Mouse (Mus musculus): ENCODE measurements around the gene Pla2g7. TPM values are rescaled to one million over a fixed set of nuclear protein-coding genes. Genes with fewer than 3 reads are reported as not detected.

Gene Pla2g7
- polyA plus RNA-seq, 1 experiment from 2014 or later: 8.4 TPM

DNA sequence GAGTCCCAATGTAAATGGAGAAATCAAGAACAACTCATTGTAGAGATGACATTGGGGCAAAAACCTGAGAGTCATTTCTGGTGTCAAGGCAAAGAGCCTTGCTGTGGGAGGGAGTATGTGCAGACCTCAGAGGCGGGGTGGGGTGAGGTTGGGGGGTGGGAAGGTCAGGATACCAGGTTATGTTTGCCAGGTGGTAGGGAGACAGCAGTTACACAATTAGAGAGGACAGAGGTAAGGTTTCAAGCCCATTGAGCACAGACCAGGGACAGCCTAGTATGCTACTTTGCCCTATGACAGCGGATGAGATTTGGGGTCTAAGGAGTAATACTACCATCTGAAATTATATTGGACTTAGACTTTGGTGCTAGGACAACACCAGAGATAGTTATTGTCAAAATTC lies 19.4 kb downstream of the Pla2g7 start:
- no peak for ATAC-seq (ENCODE audit: insufficient number of reproducible peaks, insufficient read depth, low FRiP score, low TSS enrichment, low read depth)
- Histone ChIP-seq H3K9ac (no peak overlapping the region), H3K4me3 (no peak overlapping the region), H3K27me3 (no peaks in the 10 kb centered on the region), H3K4me2 (no peak overlapping the region), H3K27ac (no peak overlapping the region), H3K4me1 (no peaks in the 10 kb centered on the region), H3K9me3 (no peaks in the 10 kb centered on the region), H3K36me3 (no peaks in the 10 kb centered on the region)
- WGBS: 88% methylated on average over 2 of the region's 2 CpGs

DNA sequence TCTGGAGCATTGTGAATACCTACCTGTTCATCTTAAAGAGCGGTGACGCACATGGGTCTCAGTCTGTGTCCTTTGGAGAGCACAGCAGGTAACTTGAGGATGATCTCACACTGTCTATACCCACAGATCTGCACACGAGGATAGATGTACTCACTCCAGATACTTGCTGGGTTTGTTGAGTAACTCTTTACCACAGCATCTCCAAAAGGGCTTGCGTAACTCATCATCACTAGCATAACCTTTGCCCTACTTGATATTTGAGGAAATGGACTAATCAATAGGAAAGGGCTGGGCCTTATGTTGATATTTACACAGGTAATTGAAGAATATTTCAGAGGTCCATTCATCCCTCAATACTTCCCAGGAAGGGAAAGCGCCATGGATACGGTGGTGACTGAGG lies 21.9 kb downstream of the Pla2g7 start:
- Histone ChIP-seq H3K4me1 (no peaks in the 10 kb centered on the region), H3K27ac (no peak overlapping the region), H3K4me2 (no peak overlapping the region), H3K9ac (no peak overlapping the region), H3K4me3 (no peak overlapping the region), H3K36me3 (no peaks in the 10 kb centered on the region), H3K27me3 (no peaks in the 10 kb centered on the region), H3K9me3 (no peaks in the 10 kb centered on the region)
- 93% methylated on average over 6 of the region's 6 CpGs for WGBS
- ATAC-seq (ENCODE audit: insufficient number of reproducible peaks, insufficient read depth, low FRiP score, low TSS enrichment, low read depth): no peak

DNA sequence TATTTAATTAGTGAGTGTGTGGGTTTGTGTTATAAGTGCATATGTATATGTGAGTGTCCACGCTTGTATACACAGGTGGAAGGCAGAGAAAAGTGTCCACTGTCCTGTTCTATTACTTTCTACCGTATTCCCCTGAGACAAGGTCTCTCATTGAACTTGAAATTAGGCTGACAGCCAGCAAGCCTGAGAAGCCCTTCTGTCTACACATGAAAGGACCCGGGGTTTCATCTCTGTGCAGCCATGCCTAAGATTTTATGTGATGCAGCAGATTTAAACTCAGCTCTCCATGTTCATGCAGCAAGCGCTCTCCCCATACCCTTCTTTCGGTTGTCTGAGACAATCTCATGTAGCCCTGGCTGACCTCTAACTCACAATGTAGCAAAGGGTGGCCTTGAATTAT lies 22.6 kb downstream of the Pla2g7 start:
- Histone ChIP-seq H3K4me2 (no peak overlapping the region), H3K27me3 (no peaks in the 10 kb centered on the region), H3K4me1 (no peaks in the 10 kb centered on the region), H3K27ac (no peak overlapping the region), H3K4me3 (no peak overlapping the region), H3K9ac (no peak overlapping the region), H3K9me3 (no peaks in the 10 kb centered on the region), H3K36me3 (no peaks in the 10 kb centered on the region)
- WGBS: 89% methylated on average over 5 of the region's 5 CpGs
- ATAC-seq (ENCODE audit: insufficient number of reproducible peaks, insufficient read depth, low FRiP score, low TSS enrichment, low read depth): no peak

DNA sequence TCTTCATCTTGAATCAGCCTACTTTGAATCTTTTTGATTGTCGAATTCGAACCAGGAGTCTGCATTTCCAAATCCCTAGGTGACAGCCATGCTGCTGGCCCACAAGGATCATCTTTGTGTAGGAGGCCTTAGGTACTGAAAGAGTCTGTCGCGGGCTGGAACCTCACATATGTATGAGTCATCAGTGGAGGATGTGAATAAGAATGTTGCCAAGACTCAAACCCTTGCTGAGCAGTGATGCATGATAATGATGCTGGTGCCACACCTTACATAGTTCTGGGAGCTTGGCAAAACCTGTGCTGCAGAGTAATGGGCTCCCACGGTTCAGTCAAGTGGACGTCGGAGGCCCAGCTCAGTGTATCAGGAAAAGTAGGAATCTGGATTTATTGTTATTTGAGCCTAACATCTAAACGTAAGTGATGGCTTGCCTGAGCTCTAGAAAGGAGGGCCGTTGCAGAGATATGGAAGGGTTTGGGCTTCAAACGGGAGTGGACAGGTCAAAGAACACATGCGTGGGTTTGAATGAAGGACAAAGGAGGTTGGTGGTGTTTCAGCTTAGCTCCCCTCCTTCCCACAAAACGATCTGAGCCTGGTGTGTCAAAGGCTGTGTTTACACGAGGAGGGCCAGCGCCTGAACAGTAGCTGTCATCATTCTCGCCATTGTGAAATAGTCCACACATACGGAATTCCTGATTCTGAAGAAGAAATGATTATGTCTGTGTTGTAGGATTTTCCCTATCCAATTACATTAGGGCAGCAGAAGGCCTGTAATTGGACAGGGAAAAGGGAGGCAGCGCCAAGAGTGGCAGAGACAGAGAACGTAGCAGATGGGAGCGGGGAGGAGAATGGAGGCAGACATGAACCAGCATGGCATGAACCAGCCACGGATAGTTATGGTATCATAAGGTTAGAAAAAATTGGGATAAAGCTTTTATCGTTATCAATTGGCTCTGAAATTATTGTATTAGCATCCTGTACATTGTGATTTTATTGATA lies 24.7 kb downstream of the Pla2g7 start:
- Histone ChIP-seq H3K36me3 (no peaks in the 10 kb centered on the region), H3K27ac (no peak overlapping the region), H3K9me3 (peaks cover 4% of the 10 kb centered on the region; the same call in 1 of the 2 replicates), H3K4me1 (no peaks in the 10 kb centered on the region), H3K4me2 (no peak overlapping the region), H3K4me3 (no peak overlapping the region), H3K27me3 (no peaks in the 10 kb centered on the region), H3K9ac (no peak overlapping the region)
- no peak for ATAC-seq (ENCODE audit: insufficient number of reproducible peaks, insufficient read depth, low FRiP score, low TSS enrichment, low read depth)
- WGBS: 88% methylated on average over 21 of the region's 21 CpGs

DNA sequence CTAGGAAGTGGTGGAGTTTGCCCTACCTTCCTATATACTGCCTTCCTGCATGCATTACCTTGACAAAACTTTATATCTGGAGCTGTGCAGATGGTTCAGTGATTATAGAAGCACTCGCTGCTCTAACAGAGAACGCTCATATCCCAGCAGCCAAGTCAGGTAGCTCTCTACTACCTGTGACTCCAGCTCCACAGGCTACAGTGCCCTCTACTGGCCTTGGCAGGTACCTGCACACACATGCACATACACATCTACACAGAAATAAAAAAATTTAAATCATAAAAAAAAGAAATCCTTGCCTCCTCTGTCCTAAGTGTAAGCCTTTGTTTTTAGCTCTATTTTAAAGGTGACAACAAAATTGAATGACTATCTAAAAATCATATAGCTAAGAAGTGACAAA lies 29.8 kb downstream of the Pla2g7 start:
- H3K4me2 ChIP-seq: no peak overlapping the region
- no peaks in the 10 kb centered on the region for H3K27me3 ChIP-seq
- WGBS: 91% methylated on average over 2 of the region's 2 CpGs
- no peaks in the 10 kb centered on the region for H3K4me1 ChIP-seq
- H3K36me3 ChIP-seq: no peaks in the 10 kb centered on the region
- no peak for ATAC-seq (ENCODE audit: insufficient number of reproducible peaks, insufficient read depth, low FRiP score, low TSS enrichment, low read depth)
- no peak overlapping the region for H3K9ac ChIP-seq
- no peak overlapping the region for H3K4me3 ChIP-seq
- peaks cover 6% of the 10 kb centered on the region; the same call in 1 of the 2 replicates for H3K9me3 ChIP-seq
- H3K27ac ChIP-seq: no peak overlapping the region

DNA sequence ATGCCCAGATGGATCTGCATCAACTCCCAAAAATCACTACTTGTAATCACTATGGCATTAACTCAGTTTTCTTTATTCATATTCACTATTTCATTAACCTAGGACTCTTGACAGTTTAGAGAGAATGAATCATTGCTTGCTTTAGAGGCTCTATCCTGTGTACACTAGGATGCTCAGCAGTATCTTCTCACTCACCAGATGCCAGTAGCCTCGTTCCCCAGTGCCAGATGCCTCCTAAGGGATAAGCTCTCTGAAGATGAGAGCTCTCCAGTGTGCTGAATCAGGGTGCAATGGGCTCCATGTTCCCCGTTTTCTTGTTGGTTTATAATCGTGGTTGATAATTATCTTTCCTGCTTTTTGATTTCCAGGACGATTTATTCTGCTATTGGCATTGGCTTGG lies 30.8 kb downstream of the Pla2g7 start:
- ATAC-seq (ENCODE audit: insufficient number of reproducible peaks, insufficient read depth, low FRiP score, low TSS enrichment, low read depth): no peak
- WGBS: 65% methylated on average over 4 of the region's 4 CpGs
- no peak overlapping the region for H3K27ac ChIP-seq

DNA sequence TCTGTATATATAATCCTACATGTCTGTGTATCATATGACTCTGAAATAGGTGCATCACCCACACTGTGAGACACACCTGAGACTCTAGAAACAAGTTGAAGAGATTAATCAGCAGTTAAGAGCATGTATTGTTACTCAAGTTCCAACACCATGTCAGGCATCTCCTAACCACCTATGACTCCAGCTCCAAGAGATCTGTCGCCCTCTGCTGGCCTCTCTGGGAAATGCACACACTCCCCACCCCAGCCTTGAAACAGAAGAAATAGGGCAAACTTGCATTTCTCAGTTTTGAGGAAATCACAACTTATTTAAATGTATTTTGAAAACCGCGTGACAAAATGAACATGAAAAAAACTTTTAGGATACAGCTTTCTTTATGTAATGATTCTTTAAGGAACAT lies 38.8 kb downstream of the Pla2g7 start:
- no peaks in the 10 kb centered on the region for H3K36me3 ChIP-seq
- WGBS: 12% methylated on average over 3 of the region's 3 CpGs
- no peak overlapping the region for H3K4me2 ChIP-seq
- H3K27me3 ChIP-seq: no peaks in the 10 kb centered on the region
- ATAC-seq (ENCODE audit: insufficient number of reproducible peaks, insufficient read depth, low FRiP score, low TSS enrichment, low read depth): no peak
- H3K4me3 ChIP-seq: no peak overlapping the region
- no peaks in the 10 kb centered on the region for H3K4me1 ChIP-seq
- H3K9me3 ChIP-seq: no peaks in the 10 kb centered on the region
- H3K27ac ChIP-seq: no peak overlapping the region
- no peak overlapping the region for H3K9ac ChIP-seq

More for the DNA sequence above, 30.8 kb downstream of the Pla2g7 start:
- H3K4me1 ChIP-seq: no peaks in the 10 kb centered on the region
- H3K9me3 ChIP-seq: peaks cover 6% of the 10 kb centered on the region; the same call in 1 of the 2 replicates
- no peaks in the 10 kb centered on the region for H3K36me3 ChIP-seq
- no peak overlapping the region for H3K4me2 ChIP-seq
- H3K27me3 ChIP-seq: no peaks in the 10 kb centered on the region
- H3K4me3 ChIP-seq: no peak overlapping the region
- H3K9ac ChIP-seq: no peak overlapping the region

DNA sequence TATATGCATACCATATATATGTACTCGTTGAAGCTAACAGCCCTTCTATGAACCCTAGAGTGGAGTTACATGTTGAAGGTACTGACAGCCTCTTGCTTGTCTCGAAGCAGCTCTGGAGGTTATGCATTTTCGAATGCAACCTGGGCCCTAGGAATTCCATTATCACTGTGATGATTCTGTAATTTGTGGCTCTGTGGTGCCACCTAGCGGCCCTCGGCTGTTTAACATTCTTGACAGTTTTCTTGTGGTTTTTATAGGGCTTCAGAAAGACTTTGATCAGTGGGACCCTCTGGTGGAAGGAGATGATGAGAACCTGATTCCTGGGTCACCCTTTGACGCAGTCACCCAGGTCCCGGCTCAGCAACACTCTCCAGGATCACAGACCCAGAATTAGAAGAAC lies 43.7 kb downstream of the Pla2g7 start:
- Histone ChIP-seq H3K36me3 (no peaks in the 10 kb centered on the region), H3K27ac (no peak overlapping the region), H3K4me1 (no peaks in the 10 kb centered on the region), H3K4me2 (no peak overlapping the region), H3K4me3 (no peak overlapping the region), H3K9me3 (no peaks in the 10 kb centered on the region), H3K27me3 (no peaks in the 10 kb centered on the region), H3K9ac (no peak overlapping the region)
- WGBS: 16% methylated on average over 7 of the region's 7 CpGs
- ATAC-seq (ENCODE audit: insufficient number of reproducible peaks, insufficient read depth, low FRiP score, low TSS enrichment, low read depth): no peak

DNA sequence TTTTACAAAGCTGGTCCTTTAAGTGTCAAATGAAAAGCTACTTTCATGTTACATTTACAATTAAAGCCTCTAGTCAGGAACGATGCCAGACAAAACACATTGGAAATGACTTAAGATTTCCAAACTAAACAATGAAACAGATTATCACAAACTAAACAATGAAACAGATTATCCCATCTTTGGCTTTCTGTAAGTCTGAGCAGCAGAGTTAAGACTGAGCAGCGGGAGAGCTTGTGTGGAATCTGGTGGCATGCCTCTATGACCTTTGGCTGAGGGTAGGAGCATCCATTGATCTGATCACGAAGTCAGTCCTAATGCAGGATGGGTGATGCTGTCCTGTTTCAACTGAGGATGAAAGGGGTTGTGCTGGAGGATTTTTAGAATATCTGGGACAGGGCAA lies 44.3 kb downstream of the Pla2g7 start:
- no peak overlapping the region for H3K4me3 ChIP-seq
- H3K4me2 ChIP-seq: no peak overlapping the region
- no peaks in the 10 kb centered on the region for H3K36me3 ChIP-seq
- WGBS: 69% methylated on average over 3 of the region's 3 CpGs
- no peak overlapping the region for H3K9ac ChIP-seq
- H3K9me3 ChIP-seq: no peaks in the 10 kb centered on the region
- no peaks in the 10 kb centered on the region for H3K4me1 ChIP-seq
- no peaks in the 10 kb centered on the region for H3K27me3 ChIP-seq
- ATAC-seq (ENCODE audit: insufficient number of reproducible peaks, insufficient read depth, low FRiP score, low TSS enrichment, low read depth): no peak
- no peak overlapping the region for H3K27ac ChIP-seq

DNA sequence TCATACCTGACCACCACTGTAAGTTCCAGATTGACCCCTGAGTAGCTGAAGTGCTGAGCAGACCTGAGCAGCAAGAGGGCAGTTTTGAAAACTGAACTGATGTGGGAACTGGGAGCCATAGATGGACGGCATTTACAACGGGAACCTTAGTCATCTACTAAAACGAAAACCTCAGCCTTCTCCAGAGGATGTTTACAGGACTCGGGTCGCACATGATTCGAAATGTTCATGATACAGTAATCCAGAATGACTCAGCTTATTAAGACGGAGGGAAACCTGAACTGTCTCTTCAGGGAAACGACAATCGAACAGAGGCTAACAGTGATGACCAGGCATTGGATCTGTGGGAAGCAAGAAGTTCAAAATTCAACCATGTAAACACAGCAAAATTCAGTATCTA lies 51.3 kb downstream of the Pla2g7 start:
- no peaks in the 10 kb centered on the region for H3K4me1 ChIP-seq
- no peaks in the 10 kb centered on the region for H3K27me3 ChIP-seq
- H3K9ac ChIP-seq: no peak overlapping the region
- no peaks in the 10 kb centered on the region for H3K36me3 ChIP-seq
- no peak for ATAC-seq (ENCODE audit: insufficient number of reproducible peaks, insufficient read depth, low FRiP score, low TSS enrichment, low read depth)
- 83% methylated on average over 9 of the region's 9 CpGs for whole genome bisulfite sequencing
- no peak overlapping the region for H3K4me2 ChIP-seq
- no peak overlapping the region for H3K4me3 ChIP-seq
- H3K9me3 ChIP-seq: no peaks in the 10 kb centered on the region
- no peak overlapping the region for H3K27ac ChIP-seq

DNA sequence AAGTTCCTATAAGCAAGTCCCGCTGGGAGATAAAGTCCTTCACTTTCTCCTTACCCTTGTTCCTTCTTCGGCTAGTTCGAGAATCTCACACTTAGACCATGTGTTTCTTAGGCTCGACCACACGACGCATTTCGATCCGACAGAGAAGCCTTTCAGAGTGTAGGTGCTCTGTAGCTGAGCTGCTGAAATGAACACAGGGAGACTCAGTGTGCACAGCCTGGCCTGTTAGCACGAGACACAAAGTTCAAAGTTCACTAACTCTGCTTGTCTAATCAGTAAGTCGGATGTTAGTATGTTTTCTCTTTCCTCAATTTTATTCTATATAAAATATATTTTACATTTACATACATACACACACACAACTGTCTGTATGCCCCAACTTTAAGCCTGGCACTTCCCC lies 54.2 kb downstream of the Pla2g7 start:
- Histone ChIP-seq H3K27me3 (peaks cover 3% of the 10 kb centered on the region), H3K9me3 (no peaks in the 10 kb centered on the region; the same call in 1 of the 2 replicates), H3K4me1 (no peaks in the 10 kb centered on the region), H3K27ac (no peak overlapping the region), H3K4me2 (no peak overlapping the region), H3K4me3 (no peak overlapping the region), H3K9ac (no peak overlapping the region), H3K36me3 (no peaks in the 10 kb centered on the region)
- WGBS: 84% methylated on average over 10 of the region's 10 CpGs
- no peak for ATAC-seq (ENCODE audit: insufficient number of reproducible peaks, insufficient read depth, low FRiP score, low TSS enrichment, low read depth)

DNA sequence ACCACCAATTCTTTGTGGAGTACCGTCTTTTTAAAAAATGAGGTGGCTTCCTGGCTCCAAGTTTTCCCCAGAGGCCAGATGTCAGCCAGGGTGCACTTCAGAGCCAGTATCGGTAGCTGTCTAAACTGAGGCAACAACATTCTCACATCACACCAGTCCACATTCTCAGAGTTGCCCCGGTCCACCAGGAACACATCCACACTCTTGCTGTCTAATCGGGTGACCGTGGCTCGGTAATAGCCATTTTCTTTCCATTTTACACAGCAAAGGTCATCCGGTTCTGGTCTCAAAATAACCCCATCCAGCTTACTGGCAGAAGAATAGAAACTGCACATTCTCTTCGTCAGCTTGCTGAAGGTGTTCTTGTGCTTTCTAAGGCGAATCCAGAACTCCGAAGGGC lies 60.3 kb downstream of the Pla2g7 start:
- no peak for ATAC-seq (ENCODE audit: insufficient number of reproducible peaks, insufficient read depth, low FRiP score, low TSS enrichment, low read depth)

More for the DNA sequence above, 60.3 kb downstream of the Pla2g7 start:
- Histone ChIP-seq H3K27ac (no peak overlapping the region), H3K4me2 (no peak overlapping the region), H3K27me3 (peaks cover 51% of the 10 kb centered on the region), H3K9me3 (peaks cover 5% of the 10 kb centered on the region), H3K4me3 (no peak overlapping the region), H3K9ac (no peak overlapping the region), H3K36me3 (no peaks in the 10 kb centered on the region), H3K4me1 (peaks cover 20% of the 10 kb centered on the region)
- WGBS: 89% methylated on average over 10 of the region's 10 CpGs
